Mouse (Mus musculus) cerebellum, postnatal 4 days (tissue): ENCODE data around the gene Plce1.
A peak's percentile ranks its signal among the peaks of the same experiment; 100 is the strongest.

Experiments used
- DNase-seq, 2 experiments: peaks; one replicate each; pipeline ENCODE4 v3.0.0; 2022; ENCODE audit warnings: low spot score in 2 of 2, mixed read lengths in 1 of 2

Plce1 gene

DNA sequence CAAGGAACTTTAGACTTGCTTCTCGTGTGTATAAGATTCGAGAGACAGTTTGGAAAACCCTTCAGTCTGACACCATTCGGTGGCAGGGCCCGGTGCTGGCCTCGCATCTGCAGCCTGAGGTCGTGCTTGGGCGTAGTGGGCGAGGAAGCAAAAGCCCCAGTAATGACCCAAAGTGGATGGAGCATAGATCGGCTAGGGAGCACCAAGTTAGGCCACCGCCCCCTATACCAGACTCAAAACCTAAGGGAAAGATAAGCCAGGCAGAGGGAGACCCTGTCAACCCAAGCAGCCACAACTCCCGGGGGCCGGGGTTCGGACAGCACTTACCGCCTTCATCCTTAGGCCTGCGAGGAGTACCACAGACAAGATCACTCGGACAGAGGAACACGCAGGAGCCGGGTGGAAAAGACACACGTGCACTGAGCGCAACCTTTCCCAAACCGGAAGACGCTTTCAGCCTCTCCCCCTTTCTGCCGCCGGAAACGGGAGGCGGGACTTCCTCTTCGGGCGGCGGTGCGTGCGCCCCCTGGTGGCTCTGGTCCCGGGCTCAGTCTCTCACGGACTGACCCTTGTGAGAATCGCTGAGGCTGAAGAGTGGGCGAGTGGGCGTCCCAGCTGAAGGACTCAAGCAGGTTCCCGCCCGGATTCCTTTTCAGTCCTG is 338.0 kb downstream of the Plce1 start, which contains the start of gene Noc3l:
Gene Noc3l, minus strand, starts transcription at position 472 of the 661 bp plus-strand sequence.
- peak; percentile 97 to 99 for DNase-seq

DNA sequence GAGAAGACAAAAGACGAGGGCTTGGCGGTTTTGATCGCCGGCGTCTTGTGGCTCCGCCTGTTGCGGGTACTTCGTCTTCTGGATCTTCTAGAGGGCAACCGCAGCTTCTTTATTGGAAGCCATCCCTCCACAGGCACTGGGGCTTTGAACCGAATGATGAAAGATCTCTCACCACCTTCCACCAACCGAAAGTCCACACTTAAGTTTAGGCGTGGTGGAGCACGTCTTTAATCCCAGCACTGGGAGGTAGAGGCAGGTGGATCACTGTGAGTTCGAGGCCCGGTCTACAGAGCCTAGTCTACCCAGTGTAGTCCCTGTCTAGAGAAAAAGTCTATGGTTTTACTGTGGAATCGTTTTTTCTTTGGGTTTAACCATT is 338.5 kb downstream of the Plce1 start:
- no peak for DNase-seq

DNA sequence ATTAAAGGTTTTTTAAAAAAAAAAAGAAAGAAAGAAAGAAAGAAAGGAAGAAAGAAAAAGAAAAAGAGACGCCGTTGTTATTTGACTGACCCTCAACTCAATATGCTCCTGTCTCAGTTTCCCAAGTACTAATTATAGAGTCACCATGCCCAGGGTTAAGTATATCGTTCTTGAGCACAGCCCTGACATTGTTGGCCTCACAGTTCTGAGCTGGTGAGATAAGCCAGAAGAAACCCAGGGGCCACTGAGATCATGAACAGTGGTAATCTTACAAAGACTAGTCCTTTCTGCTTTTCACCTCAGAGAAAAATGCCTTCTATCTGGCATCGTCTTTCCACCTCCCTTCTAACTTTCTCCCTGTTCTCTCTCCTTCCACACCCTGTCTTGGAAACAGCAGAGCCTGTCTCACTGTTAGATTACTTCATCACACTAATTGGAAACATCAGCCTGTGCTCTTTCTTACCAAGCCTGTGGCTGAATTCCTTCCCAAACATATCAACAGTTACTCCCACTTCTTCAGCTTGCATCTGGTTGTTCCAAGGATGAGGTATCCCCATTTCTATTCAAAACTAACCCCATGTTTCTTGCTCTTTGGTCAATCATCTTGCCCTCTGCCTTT is 339.4 kb downstream of the Plce1 start:
- DNase-seq, result no peak

DNA sequence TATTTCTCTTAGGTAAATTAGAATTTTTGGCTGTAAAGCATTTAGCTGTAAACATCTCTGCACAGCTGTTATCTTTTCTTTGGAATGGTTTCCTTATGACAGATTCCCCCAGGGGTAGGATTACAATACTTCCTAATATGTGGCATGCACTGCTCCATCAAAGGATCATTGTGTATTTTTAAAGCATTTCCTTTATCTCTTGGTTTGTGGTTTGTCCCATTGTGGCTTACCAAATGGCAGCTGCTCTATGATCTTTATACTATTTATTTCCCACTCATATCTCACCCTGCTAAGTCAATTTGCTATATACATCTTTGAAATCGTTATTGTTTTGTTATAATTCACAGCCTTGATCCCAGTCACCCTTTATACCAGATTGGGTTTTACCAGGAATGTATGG is 352.3 kb downstream of the Plce1 start:
- DNase-seq, result no peak
